Mouse (Mus musculus): ENCODE results near the gene Kel. TPM values are rescaled to one million over a fixed set of nuclear protein-coding genes. Genes with fewer than 3 reads are reported as not detected.

Gene Kel
- total RNA-seq (2021): 10 to 100 TPM in 1 of 2 experiments, 1 to 10 TPM in 1; 6.2 to 14.8 TPM
- long read RNA-seq, experiment 1, partial matches to known transcripts: 2 of 3 reads
- long read RNA-seq, experiment 1, other reads (novel, unspliced or antisense): 1 of 3 reads
- long read RNA-seq, experiment 2, partial matches to known transcripts: 4 of 6 reads
- long read RNA-seq, experiment 2, other reads (novel, unspliced or antisense): 1 of 6 reads

DNA sequence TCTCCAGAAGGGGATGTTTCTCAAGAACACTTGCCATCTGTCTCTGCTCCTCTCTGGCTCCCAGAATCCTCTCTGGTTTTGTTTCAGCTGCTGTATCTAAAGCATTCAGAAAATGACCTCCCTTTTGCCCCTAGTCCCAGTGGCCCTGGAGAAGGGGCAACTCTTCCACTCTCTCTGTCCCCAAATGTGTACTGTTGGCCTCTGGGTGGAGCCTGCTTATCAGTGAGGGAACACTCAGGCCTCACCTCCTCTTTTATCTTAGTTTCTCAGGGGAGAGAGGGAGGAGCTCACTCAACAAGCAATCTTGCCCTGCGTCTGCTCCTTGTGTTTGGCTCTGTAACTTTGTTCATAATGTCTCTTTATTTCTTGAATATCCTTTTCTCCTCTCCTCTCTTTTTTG is at the start of gene Kel:
Kel (minus strand) TSS at position 217 of the 400 bp plus-strand sequence.
- DNase-seq (ENCODE audit: low spot score in 2 of 2): no peak

DNA sequence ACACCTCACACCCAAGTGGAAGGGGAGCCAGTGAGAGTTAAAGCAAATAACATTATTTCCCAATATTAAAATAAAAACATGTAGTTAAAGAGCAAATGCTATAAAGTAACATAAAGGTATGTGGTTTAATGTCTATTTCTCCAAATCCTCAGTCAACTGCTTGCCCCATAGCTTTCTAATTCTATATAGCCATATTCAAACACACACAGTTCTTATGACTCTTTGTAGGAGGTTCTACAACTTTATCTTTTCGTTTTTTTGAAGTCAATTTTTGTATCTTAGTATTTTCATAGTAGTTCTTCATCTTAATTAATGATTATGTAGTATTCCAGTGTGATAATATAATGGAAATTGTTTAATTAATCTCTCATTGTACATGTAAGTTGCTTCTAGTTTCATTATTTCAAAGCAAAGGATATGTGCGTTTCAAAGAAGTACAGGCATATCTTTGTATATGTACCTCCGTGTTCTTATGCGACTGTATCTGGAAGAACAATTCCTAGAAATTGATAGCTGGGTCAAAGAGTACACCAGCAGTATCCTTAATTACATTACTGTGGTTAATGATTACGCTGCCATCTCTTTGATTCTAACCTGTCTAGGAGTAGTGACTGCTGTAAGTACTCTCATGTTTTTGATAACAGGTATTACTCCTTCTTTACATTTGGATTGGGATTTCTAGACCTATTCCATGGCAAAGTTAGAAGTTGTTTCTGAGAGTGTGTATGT is 40.7 kb upstream of the Kel start:
- DNase-seq (ENCODE audit: low spot score in 2 of 2): no peak

DNA sequence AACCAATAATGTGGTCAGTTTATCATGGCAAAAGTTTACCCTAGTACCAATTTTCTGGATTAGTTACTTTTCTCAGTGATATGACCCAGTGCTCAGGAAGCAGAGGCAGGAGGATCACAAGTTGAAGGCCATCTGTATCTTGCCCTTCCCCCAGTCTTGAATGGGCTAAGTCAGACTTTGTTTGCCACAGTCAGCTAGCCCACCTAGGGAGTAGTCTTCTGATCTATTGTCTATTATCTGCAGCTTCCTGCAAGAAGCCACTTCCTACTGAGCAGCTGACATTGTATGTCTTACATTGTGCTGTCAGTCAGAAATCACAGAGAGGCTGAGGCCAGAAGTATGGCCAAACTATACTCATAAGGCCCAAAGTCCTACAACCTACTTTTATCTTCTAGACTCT is 37.0 kb upstream of the Kel start:
- DNase-seq (ENCODE audit: low spot score in 2 of 2): no peak

DNA sequence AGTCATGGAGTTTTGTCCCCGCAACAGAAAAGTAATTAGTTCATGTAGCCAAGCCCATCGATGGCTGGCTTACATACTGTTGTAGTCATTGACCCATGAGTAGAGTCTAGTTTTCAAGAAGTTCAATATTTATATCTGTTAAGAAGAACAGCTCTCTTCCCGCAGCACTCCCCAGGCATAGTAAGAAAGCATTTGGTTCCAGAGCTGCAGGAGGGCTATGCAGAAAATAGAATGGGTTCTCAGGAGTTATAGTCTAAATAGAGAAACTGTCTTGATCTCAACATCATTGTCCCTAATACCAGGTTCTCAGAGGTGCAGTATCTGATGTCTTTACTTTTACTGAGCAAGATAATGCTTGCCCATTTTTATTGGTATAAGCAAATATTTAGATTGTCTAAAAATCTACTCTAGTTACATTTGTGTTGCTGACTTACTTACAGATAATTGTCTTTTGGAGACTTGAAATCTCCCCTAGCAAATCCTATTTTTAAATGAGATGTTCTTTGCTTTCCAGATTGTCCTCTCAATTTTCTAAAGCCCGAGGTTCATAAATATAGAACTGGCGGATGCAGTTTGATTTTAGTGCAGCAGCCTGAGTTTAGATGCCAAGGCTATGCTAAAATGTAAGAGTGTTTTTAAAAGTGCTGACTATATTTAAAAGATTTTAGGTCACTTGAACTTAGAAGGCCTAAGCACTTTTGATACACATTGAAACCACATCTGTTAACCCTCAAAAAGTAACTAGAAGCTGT is 30.8 kb upstream of the Kel start:
- no peak for DNase-seq (ENCODE audit: low spot score in 2 of 2)

DNA sequence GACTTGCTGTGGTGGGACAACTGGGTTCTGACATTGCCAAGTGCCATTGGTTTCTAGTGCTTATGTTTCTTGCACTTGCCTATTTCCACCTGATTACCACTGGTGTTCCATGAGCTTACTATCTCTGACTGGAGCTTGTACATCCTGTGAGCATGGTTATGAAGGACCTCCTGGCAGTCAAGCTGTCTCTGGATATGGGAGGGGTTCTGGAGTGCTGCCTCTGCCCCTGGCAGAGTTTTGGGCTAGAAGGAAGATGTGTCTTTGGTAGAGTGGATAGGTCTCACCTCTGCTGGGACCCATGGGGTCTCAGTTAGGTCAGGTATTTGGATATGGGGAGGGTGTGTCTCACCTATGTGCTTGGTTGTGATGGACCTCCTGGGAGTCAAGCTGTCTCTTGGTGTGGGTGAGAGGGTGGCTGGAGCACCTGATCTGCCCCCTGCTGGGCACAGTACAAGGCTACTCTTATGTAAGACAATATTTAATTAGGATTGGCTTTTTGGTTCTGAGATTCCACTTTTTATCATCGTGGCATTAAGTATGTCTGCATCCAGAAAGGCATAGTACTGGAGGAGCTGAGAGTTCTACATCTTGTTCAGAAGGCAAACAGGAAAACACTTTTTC is 24.0 kb upstream of the Kel start:
- no peak for DNase-seq (ENCODE audit: low spot score in 2 of 2)

DNA sequence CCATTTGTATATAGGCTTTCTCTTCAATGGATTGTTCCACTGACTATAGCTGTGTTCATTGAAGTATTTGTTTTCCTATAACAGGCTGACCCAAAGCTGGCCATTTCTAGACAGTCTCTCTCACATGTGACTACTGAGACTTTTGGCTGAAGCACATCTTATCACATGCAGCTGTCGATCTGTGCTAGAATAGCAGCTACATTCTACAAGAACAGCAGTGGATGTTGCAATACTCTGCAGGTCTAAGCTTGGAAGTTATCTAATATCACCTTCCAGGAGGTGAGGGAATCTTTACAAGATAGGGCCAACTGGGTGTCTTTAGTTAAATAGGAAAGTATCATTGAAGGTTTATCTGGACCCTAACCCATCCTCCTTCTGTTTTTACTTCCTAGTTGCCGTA is 17.3 kb upstream of the Kel start:
- DNase-seq (ENCODE audit: low spot score in 2 of 2): no peak

DNA sequence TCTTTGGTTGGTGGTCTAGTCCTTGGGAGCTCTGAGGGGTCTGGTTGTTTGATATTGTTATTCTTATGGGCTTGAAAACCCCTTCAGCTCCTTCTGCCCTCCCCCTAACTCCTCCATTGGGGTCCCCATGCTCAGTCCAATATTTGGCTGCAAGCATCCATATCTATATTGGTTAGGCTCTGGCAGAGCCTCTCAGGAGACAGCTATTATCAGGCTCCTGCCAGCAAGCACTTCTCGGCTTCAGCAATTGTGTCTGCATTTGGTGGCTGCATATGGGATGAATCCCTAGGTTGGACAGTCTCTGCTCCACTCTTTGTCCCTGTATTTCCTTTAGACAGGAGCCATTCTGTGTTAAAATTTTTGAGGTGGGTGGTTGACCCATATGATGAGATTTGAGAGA is 6.1 kb upstream of the Kel start:
- DNase-seq (ENCODE audit: low spot score in 2 of 2): no peak

DNA sequence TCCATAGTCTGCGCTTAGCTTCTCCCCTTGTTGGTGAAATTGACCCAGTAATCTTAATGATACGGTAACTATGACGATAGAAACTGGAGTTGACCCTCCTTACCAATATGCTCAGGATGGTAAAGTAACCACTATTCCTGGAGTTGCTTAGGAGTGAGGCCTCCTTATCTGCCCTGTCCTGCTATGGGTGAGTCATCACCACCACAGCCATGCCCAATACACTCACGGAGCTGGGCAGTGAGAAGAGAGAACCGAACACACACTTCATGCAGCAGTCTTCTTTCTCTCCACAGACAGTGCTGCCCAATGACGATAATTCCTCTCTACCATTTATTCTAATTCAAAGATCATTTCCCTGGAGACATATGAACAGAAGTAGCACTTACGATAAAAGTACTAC is 2.1 kb upstream of the Kel start:
- no peak for DNase-seq (ENCODE audit: low spot score in 2 of 2)

DNA sequence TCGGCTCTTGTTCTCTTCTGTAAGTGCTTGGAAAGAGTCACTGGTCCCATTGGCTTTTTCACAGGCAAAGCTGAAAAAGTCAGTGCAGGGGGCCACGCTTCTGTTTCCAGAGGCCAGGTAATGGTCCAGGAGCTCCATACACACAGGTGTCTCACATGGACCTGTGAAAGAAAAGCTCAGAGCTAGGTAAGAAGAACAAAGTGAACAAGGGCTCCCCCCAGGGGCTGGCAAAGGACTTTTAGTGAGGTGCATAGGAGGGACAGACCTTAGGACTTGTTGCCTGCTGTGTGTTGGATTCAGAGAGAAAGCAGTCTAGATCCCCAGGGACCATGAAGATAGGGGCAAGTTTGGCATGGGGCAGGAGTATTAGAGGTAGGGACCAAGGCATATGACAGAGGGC is 1.2 kb downstream of the Kel start:
- no peak for DNase-seq (ENCODE audit: low spot score in 2 of 2)

DNA sequence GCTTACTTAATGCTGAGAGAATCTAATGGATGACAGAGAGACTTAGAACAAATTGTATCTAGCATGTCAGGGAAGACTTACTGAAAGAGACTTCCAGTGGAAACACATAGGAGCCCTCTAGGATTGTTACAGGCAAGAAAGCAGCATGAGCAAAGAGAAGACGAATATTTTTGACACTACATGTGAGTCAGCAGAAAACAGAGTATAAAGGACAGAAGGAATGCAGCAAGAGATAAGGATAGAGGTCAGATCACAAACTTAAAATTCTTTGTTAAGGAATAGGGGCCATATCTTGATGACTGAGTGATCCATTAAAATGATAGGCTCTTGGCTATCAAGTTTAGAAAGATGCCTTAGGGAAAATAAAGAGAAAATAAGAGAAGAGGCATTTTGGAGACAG is 2.9 kb downstream of the Kel start:
- no peak for DNase-seq (ENCODE audit: low spot score in 2 of 2)

DNA sequence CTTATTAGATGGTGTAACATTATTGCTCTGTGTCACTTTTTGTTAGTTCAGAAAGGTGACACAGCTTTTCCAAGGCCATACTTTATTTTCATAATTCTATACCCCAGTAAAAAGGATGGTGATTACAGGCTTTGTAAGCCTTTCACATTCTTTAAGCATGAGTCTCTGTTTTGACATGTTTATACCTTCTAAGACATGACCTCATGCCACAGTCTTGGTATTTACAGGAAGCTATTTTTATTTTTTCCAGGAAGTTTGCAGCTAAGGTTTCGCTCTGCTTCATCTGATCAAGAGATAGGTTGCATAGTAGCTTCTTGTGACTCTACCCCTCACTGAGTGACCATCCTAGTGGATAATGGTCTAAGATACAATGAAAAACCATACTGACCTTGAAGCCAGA is 9.7 kb downstream of the Kel start:
- no peak for DNase-seq (ENCODE audit: low spot score in 2 of 2)

DNA sequence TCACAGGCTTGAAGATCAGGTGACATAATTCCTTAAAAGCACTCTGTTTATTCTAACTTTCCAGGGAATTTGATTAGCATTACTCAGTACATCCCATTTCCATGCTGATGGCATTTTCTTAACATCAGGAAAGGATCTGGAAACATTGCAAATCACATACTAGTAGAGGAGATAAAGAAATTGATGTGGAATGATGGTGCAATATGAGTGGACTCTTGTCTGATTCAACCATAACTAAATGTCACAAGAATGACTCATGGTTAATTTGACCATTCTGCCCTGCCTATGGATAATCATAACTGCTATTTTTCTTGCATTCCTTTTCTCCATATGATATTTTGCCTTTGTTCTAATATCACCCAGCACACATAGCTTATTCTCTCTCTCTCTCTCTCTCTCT is 11.9 kb downstream of the Kel start:
- no peak for DNase-seq (ENCODE audit: low spot score in 2 of 2)

DNA sequence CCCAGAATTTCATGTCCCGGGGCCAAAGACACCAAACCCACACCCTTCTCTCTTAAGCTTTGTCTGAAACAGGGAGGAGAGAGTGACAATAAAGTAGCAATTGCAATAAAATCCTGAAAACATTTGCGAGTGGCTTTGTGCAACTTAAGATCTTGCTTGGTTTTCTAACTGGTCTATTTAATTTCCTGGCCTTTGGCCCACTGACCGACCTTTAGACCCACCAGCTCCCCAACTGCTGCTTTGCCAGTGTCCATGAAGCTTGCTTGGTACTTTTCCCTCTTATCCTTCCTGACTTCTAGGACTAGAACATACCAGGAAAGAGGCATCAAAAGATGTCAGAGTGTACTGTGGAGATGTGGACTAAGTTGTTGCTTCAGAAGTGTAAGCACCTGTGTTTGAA is 18.5 kb downstream of the Kel start:
- DNase-seq (ENCODE audit: low spot score in 2 of 2): no peak

DNA sequence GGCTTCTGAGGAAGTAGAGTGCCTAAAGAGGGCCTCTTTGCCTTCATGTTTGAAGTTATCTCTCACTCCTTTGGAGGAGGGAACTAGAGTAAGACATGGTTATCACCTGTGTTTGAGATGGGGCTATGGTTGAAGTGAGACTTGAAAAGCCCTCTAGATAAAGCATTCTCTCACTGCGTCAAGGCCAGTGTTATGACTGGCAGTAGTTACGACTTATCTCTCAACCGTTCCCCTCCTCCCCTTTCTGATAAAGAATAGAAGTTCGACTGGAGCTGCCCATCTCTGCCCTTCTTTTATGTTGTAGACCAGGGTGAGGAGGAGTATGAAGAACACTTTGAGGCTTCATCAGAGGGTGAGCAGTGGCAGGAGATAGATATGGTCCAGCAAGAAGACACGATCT is 19.2 kb downstream of the Kel start:
- DNase-seq (ENCODE audit: low spot score in 2 of 2): no peak

DNA sequence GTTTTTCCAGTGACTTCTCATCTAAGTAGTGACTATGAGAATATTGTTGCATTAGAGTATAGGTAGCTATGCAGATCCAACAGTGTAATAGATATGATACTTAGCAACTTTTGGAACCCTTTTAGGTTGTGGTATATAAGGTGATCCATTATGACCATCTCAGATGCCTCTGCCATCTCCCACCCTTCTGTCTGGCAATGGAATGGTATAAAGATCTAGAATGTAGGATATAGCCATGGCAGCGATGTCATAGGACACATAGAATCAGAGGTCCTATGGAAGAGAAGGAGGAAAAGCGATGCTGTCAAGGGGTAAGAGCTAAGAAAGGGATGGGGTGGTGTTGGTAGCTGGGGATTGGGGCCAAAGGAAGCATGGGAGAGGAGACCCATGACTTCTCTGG is 20.0 kb downstream of the Kel start, which contains the start of gene Llcfc1:
Llcfc1 (plus strand) TSS at position 301 of the 400 bp plus-strand sequence.
- no peak for DNase-seq (ENCODE audit: low spot score in 2 of 2)

DNA sequence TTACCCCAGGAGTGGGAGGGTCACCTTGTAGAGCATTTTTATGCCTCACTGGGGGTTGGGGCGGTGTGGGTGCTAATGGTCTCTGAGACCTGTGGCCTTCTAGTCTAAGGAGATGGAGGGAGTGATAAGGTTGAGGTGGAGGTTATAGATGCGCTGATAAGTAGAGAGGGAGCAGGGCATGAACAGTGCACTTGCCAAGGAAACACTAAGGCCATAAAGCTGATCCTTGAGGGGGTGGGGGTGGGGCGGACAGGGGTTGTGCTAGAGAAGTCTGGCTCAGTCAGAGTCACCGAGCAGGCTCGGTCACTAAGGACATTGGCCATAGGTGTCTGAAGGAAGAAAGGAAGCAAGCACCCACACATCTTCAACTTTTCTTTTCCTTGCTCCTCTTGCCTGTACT is 22.5 kb downstream of the Kel start:
- DNase-seq (ENCODE audit: low spot score in 2 of 2): no peak

DNA sequence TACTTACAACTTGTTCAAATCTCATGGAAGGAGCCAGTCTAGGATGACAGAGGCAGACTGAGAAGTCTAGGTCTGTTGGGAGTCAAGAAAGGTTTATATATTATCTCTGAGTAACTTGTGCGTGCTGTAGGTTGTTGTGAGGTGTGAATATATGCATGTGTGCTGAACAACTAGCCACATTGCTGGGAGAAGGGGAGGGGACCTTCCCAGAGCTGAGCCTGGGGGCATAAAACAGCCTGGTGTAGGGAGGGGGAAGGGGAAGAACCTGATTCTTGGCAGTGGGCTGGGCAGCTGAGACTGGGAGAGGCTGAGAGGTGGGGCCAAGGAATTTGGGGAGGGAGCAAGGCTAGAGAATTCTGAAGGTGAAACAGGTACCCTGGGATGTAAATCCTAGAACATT is 23.5 kb downstream of the Kel start, which contains the start of gene Trpv5:
Trpv5 (minus strand) TSS at position 101 of the 400 bp plus-strand sequence.
- DNase-seq (ENCODE audit: low spot score in 2 of 2): no peak

DNA sequence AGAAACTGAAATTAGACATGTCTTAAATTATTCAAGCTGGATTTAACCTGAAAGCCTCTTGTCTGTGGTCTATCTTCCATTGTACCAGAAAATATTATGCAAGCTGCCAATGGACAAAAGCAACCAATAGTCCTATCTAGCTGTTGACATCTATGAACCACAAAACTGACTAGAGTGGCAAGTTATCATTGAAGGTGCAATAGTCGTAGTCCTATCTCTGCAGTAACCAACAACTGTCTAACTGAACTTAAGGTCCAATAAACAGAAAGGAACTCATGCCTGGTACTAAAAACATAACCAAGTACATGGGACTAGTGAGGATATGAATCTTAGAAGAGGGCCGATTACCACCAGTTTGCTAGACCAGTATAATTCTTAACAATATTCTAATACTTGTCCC is 27.6 kb downstream of the Kel start:
- DNase-seq (ENCODE audit: low spot score in 2 of 2): no peak

DNA sequence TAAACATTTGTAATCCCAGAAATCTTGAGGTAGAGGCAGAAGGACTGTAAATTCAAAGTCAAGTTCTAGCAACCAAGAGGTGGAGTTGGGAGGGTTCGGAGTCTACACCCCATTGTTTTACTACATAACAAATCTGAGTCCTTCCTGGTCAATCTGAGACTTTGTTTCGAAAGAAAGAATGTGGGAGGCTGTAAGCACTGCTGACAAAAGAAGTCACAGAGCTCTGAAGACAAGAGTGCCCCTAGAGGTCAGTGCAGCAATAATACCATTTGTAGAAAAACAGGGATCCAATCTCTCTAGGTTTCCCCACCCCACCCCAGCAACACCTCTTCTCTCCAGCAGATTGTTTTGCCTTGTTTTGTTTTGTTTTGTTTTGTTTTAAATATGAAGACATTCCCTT is 41.8 kb downstream of the Kel start:
- no peak for DNase-seq (ENCODE audit: low spot score in 2 of 2)

DNA sequence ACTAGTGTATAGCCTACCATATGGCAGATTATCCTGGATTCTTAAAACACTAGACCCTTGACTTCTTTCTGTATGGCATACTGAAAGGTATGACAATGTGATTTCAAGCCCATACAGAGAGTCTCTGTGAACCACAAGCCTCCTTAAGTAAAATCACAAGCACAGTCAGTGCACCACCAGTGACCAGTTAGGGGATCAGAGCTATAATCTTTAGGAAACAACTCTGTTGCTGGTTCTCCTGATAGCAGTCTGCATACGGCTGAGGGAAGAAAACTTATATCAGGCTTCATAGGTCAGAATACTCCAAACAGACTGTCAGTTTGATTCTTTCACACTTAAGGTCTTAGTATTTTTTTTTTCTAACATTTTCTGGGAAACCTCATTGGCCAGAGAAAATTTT is 45.7 kb downstream of the Kel start:
- no peak for DNase-seq (ENCODE audit: low spot score in 2 of 2)

DNA sequence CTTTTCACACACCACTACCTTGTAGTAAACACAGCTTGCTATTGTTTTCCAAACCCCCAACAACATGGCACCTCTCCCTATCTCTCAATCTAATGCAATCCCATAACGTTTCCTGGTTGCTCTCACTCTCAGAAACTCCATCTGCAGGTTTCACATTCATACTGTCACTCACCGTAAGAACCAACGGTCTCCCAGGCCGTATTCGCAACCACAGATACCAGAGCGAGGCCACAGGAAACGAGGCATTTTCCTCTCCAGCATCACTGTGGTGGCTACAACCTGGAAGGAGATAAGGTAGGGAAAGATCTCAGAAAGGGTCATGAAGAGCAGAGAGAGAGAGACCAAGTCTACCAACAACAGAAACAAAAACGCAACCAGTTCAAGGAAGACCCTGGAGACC is 49.5 kb downstream of the Kel start:
- no peak for DNase-seq (ENCODE audit: low spot score in 2 of 2)

DNA sequence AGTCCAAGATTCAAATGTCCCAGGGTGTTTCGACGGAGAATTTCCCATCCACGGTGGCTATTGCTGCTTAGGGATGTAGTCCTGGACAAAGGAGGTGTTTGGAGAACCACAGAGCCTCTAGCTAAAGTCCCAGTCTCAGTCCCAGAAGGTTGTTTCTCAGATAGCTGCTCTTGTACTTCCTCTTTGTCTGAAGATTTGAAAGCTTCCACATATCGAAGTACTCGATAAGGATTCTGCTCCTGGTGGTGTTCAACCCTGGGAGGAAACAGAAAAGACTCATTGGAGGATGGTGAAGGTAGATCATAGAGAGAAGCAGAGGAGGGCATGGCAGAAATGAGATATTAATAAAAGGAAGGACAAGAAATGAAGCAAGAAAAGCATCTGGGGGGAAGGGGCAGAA is 51.0 kb downstream of the Kel start:
- no peak for DNase-seq (ENCODE audit: low spot score in 2 of 2)
